Mouse (Mus musculus): Measurements from ENCODE around the gene Sit1.

The Sit1 gene

DNA sequence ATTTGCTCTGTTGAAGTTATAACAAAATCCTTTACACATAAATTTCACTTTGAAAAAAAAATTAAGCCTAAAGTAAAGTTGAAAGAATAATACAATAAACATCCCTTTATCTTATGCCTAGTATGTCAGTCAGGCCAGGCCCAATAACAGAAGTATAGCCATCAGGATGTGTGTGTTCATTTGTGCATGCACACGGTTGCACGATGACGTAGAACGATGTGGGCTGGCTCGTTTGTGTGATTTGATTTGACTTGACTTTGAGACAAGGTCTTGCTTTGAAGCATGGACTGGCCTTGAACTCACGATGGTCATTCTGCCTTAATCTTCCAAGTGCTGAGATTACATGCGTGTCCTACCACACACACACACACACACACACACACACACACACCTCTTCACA lies 16.7 kb downstream of the Sit1 start:
- no peak for DNase-seq (ENCODE audit: low spot score)

DNA sequence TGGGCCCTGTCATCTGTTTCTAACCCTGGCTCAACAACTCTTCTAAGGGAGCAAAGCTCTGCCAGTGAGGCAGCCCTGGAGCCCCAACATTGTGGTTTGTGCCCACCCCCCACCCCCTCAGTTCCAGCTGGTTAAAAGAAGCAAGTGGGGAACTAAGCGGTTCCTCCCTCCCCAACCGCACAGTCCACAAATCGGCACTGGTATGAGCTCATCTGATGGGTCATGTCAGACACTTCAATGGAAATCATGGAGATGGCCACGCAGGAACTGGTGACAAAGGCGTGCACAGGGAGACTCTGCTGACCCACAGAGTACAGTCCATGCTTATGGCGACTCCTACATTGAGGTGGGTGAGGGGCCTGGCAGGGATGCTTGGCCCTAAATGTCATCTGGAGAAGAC lies 17.6 kb downstream of the Sit1 start:
- no peak for DNase-seq (ENCODE audit: low spot score)

DNA sequence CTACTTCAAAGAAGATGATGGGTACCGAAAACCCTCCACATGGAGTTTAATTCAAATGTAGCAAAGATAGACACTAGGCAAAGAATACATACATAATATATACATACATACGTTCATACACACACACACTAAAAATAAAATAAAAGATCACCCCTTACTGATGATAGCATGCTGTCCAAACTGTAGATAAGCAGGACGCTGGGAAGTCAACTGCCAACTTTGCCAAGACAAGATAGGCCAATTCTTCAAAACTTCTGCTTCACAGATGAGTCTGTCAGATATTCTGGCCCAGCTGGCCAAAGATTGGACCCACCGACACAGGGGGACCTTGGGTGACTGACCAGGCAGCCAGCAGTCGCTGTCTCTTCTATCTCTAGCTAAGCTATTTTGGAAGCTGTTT lies 20.4 kb downstream of the Sit1 start:
- DNase-seq (ENCODE audit: low spot score) = no peak

DNA sequence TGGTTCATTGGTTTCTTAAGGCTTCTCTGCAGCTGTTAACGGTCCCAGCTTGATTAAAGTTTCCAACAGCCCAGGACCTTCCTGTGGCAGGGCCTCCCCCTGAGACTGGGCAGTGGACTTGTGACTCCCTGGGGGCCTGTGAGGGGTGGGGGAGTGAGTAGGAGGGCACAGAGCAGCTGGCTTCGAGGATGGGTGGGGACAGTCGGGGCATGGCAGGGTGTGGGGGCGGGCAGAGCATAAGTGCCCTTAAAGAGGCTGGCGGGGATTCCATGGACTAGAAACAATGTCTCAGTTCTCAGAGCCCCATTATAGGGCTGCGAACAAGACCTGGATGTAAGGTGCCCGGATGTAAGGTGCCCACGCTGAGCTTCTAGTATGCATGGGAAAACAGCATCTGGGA lies 26.4 kb downstream of the Sit1 start:
- DNase-seq (ENCODE audit: low spot score) = no peak

DNA sequence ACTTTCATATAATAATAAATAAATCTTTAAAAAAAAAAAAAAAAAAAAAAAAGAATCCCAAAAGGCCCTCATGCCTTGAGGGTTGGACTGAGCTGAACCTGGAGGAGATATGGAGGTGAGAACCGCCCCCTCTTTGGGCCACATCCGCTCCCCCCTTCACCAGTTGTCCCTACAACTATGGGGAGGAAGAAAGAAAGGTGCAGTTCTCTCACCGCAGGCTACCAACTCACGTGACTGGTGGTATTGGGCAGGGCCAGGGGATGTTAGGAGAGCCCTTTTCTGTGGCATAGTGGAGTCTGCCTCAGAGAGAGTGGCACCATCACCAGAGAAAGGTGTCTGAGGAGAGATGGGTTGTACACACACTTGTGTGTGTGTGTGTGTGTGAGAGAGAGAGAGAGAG lies 27.1 kb downstream of the Sit1 start:
- no peak for DNase-seq (ENCODE audit: low spot score)

DNA sequence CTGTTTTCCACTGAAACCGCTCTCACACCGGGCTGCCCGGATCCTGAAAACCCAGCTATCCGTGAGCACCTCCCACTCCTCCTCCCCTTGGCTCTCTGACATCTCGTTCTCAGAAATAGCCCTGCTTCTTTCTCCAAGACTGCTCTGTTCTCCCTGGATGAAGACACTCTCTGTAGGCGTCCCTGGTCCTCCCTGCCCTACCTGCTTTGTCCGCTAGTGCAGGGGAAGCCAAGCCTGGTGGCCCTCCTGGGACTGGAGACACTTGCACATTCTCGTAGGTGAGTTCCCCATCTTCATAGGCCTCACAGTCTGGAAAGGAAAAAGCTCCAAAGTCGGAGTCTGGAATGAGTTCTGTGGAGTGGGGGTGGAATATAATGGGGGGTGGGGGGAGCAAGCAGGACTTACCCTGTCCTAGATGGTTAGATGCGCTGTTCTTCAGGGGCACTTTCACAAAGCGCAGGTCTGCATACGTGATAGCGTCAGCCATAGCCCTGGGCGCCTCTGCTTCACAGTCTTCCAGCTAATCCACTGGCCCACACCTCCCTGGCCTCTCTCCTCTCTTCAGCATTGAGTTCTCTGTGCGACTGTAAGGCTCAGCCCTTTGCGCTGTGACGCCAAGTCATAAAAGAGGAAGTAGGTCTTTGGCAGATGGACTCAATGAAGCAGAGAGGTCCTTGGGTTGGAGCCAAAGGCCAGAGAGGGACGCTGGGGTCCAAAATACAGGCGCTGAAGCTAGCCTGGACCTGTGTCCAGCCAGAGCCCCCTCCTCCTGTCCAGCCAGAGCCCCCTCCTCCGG lies 29.3 kb downstream of the Sit1 start, which contains the start of gene Cd72:
Gene Cd72, minus strand, starts transcription at position 588 of the 796 bp plus-strand sequence.
- DNase-seq (ENCODE audit: low spot score) = no peak

DNA sequence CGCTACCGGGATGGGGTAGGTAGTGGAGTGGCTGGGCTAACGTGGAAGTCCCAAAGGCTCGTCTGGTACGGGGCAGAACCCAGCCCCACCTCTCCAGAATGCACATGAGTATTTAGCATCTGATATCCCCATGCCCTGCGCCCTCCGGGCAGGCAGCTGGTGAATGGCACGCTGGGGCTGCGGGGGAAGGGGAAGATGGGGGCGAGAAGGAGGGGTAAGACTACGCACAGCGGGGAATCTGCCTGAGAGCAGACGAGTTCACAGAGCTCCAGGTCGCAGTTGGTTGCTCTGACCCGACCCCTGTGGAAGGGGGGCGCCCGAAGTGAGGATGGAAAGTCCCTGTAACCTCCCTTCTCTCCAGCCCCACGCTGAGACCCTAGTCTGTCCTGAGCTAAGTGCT lies 30.1 kb downstream of the Sit1 start:
- no peak for DNase-seq (ENCODE audit: low spot score)

DNA sequence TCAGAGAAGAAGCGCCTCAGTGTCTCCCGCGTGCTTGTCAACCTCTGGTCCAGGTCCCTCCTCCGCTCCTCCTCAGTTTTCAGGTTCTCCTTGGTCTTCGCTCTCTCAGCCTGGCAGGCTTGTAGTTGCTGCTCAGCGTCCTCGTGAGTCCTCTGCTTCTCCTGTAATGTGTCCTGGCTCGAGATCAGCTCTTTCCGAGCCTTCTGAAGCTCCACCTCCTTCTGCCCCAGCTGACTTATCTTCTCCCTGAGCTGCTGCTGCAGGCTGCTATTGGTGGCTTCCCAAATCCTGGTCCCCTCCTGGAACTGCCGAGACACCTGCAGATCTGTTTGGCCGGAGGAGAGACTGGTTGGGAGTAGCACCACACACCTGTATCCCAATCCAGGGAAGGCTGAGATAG lies 31.2 kb downstream of the Sit1 start:
- DNase-seq (ENCODE audit: low spot score) = no peak

DNA sequence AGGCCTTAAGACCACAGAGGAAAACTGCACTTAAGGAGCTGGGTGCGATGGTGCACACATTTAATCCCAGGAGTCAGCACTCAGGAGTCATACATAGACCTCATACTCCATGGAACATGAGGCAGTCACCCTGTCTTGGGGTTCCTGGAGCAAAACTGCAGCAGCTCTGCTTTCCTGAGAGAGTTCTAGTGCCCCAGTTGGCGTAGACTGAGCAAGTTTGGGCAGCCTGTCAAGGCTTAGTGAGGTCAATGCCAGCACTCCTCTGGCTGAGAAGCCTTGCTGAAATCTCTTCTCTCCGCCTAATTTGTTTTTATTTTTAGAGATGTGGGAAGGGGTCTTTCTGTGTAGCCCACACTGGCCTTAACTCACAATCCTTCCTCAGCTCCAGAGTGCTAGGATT lies 35.0 kb downstream of the Sit1 start:
- DNase-seq (ENCODE audit: low spot score) = no peak

DNA sequence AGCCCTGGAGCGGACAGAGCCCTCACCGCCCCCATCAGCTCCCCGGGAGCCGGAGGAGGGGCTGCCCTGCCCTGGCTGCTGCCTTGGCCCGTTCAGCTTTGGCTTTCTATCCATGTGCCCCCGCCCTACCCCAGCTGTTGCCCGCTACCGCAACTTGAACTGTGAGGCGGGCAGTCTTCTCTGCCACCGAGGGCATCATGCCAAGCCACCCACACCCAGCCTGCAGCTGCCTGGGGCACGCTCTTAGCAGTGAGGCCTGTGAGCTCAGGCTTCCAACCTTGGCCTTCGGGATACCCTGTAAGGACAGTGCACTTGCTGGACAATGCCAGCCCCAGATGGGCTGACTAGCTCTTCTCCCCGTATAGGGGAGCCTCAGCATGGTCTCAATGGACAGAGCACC lies 36.3 kb downstream of the Sit1 start:
- DNase-seq (ENCODE audit: low spot score) = no peak

DNA sequence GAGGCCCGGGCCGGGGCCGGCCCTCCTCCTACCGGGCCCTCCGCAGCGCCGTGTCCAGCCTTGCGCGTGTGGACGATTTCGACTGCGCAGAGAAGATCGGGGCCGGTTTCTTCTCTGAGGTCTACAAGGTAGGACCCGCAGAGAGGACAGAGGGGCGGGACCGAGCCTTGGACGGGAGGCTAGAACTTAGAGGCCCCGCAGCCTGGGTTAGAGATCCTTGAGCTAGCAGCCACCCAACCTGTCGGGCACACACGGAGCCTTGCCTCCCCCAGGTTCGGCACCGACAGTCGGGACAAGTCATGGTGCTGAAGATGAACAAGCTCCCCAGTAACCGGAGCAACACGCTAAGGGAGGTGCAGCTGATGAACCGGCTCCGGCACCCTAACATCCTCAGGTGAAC lies 40.0 kb downstream of the Sit1 start:
- peak; percentile 28 for DNase-seq (ENCODE audit: low spot score)

DNA sequence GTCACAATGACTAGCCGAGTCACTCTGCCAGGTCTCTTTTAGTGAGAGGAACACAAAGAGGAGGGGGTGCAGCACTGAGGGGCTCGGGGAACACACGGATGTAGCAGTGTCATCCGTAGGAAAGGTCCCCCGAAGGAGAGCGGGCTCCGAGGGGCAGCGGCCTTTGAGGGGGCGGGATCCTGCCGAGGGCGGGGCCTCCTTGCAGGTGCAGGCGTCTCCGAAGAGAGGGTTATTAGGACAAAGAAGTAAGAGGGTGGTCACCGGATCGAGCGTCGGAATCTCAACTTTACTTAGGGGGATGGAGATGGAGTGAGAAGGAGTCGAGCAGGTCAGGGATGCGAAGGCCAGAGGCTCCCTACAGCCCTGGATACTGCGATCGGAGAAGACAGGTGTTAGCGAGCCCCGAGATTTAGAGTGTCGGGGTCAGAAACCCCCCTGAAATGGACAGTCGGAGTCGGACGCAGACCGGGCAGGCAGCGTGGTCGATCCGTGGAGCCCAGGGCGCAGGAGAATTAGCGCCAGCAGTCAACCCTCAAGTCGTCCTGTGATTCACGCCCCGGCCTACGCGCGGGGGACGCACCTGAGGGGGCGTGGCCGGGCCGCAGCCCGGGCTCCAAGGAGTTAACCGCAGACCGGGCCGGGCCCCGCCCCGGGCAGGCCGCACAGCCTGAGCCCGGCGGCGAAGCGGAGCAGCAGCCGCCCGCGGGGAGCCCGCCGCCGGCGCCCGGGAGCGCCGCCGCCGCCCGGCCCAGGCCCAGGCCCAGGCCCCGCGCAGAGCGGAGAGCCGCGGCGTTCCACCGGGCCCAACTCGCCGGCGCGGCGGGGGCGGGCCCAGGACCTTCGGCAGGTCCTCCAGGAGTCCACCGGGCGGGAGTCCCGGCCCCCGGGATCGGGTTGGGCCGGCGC lies 40.8 kb downstream of the Sit1 start:
- DNase-seq (ENCODE audit: low spot score) = peak; percentile 79

DNA sequence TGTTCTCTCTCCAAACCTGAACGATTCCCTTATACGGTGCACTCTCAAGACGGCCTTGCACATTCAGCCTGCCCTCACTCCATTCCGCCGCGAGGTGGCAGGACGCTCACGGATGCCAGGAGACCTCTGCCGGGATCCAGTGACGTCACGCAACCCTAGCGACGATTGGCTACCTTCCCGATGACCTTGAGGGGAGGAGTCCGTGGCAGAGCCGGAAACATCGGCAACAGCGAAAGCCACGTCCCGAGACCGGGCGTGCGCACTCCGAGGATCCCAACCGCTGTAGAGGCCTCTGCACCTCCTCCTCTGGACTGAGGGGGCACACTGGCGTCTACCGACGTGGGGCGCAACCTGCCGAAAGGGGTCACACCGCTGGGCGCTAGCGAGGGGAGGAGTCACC lies 41.5 kb downstream of the Sit1 start:
- DNase-seq (ENCODE audit: low spot score) = peak; percentile 98

DNA sequence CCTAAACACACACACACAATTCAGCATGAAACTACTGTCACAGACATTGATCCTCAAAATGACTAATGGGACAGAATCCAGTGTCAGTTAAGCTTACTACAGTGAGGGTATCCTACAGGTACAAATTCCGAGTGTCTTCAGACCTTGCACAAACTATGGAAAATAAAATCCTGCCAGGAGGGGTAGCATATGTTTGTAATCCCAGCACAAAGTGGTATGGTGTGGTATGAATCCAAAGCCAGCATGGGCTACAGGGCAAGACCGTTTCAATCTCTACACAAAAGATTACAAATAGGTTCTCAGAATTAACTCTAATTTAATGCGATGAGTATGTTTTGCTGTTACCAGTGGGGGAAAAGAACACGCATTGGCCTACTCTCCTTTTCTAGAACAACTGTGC lies 41.9 kb downstream of the Sit1 start, which contains the start of gene Tesk1:
Gene Tesk1, plus strand, starts transcription at position 301 of the 400 bp plus-strand sequence.
- DNase-seq (ENCODE audit: low spot score) = no peak

DNA sequence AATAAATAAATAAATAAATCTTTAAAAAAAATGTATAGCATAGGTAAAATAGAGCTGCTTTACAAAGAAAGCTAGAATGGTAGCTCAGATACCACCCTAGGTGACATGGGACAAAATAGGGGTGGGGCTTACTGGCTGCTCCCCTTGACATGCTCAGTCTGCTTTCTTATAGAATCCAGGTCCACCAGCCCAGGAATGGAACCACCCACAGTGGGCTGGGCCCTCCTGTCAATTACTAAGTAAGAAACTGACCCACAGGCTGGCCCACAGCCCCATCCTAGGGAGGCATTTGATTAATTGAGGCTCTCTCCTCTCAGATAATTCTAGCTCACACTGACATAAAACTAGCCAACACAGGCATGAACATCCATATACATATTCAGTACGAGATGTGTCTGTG lies 50.7 kb downstream of the Sit1 start:
- no peak for DNase-seq (ENCODE audit: low spot score)

All from yolk sac, embryonic 10.5 days (tissue).